Mouse (Mus musculus): ENCODE results near the gene BC035044. TPM values are rescaled to one million over a fixed set of nuclear protein-coding genes. Genes with fewer than 3 reads are reported as not detected.
"Not testable (repeated sequence)": the region's sequence is repeated elsewhere in the genome, so short reads cannot be mapped to it uniquely, and the experiment has no call there.

Gene BC035044
- 0.75 and 0.89 TPM in 2 replicates for polyA plus RNA-seq (2015; fragmentation: Nextera tagmentation; extraction: Ambion mirVana)

DNA sequence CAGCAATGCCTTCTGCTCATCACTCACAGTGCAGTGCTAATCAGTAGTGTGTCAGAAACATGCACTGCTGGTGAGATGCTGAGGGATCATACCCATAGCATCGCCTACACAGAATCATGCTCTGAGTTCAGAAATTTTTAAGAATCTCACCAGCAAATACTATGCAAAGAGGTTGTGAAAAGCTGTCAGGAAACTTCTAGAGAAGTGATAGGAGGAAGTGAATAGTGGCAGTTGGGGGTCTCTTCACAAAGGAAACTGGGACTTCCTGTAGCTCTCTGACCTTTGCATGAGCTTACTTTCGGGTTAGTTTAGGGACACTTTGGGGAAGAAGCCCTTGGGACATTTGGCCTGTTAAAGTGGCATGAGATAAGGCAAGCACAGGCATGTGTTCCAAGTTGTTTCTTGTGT lies at the start of gene BC035044:
TSS of gene BC035044 (minus strand) at position 179 of the 408 bp plus-strand sequence.
- Histone ChIP-seq H3K4me3 (no peak within 1 kb of the TSS), H3K36me3 (no peaks in the 10 kb centered on the region), H3K4me2 (replicated peaks) (no peak within 1 kb of the TSS), H3K4me1 (no peaks in the 10 kb centered on the region), H3K9me3 (no peaks in the 10 kb centered on the region), H3K9ac (no peak within 1 kb of the TSS), H3K27me3 (no peaks in the 10 kb centered on the region), H3K27ac (no peak within 1 kb of the TSS)
- ATAC-seq (ENCODE audit: low FRiP score, low read depth): no peak
- WGBS: 68% methylated on average over 2 of the region's 2 CpGs

DNA sequence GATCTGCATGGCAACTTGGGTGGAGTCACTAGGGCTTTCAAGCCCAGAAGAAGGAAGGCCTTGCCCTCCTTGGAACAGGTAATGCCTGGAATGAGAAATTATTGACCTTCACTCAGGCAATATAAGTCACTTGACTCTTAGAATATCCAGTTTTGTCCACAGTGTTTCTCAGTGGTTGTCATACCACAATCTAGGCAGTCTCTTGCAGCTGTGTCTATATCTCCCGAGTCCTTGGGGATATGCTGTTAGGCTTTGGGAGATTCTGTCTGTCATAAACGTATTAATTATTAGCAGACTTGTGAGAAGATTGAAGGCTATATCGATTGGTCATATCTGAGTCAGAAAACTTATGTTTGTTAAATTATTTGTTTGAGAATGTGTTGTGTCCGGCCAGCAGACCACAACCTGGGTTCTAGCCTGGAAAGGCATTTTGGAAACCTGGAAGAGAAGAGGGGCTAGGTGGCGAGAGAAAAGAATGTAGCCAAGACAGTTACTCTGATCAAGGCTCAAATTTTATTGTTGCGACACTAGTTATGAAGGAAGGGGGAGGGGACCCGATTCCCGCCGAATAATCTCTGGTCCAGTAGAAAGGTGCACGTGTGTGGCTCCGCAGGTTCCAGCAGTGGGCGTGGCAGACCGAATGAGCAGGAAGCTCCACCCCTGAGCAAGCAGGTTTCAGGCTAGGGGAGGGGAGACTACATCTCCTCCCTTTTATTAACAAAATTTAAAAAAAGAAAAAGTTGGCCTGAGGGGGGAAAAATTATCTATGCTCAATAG lies 45.2 kb upstream of the BC035044 start:
- WGBS: 91% methylated on average over 4 of the region's 13 CpGs
- ATAC-seq (ENCODE audit: low FRiP score, low read depth): not testable (repeated sequence)

DNA sequence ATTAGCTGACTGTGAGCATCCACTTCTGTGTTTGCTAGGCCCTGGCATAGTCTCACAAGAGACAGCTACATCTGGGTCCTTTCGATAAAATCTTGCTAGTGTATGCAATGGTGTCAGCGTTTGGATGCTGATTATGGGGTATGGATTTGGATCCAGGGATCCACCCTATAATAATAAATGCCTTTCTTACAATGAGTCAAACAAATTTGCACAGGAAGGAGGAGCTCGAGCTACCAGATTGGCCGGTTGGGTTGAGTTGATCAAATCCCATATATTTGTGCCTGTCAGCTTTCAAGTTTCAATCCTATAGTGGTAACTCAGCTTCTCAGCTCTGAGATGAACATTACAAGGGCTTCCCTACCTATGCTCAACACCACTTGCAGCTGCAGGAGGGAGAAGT lies 43.2 kb upstream of the BC035044 start, which contains the start of gene Clec2g:
TSS of gene Clec2g (plus strand) at position 301 of the 400 bp plus-strand sequence.
- not testable (repeated sequence) for ATAC-seq (ENCODE audit: low FRiP score, low read depth); H3K9me3 ChIP-seq; H3K9ac ChIP-seq; H3K36me3 ChIP-seq; H3K4me1 ChIP-seq; H3K4me2 ChIP-seq (replicated peaks); H3K27me3 ChIP-seq; H3K27ac ChIP-seq; H3K4me3 ChIP-seq
- whole genome bisulfite sequencing: 93% methylated on average over 4 of the region's 4 CpGs

More for the DNA sequence above, 45.2 kb upstream of the BC035044 start:
- H3K4me3 ChIP-seq; H3K4me1 ChIP-seq; H3K27me3 ChIP-seq; H3K4me2 ChIP-seq (replicated peaks); H3K36me3 ChIP-seq; H3K9me3 ChIP-seq; H3K9ac ChIP-seq; H3K27ac ChIP-seq: not testable (repeated sequence)

DNA sequence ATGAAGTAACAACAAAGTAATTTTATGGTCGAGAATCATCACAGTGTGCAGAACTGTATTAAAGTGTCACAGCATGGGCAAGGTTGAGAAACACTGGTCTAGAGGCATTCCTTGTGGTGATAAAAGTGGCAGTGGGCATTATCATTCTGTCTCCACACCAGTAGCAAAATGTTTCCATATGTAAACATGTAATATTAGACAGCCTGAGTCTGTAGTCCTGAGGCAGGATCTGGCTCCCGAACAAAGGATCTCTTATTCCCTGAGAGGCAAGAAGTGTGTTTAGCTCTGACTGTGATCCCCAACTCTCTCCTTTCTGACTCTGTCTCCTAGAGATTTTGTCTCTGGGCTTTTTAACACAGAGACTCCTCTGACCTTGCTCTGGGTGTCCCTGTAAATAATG lies 42.1 kb upstream of the BC035044 start:
- Histone ChIP-seq H3K4me3 (no peak overlapping the region), H3K36me3 (no peaks in the 10 kb centered on the region), H3K4me2 (replicated peaks) (no peak overlapping the region), H3K27ac (no peak overlapping the region), H3K27me3 (no peaks in the 10 kb centered on the region), H3K9ac (no peak overlapping the region), H3K9me3 (no peaks in the 10 kb centered on the region), H3K4me1 (peaks cover 5% of the 10 kb centered on the region)
- WGBS: 65% methylated on average over 2 of the region's 2 CpGs
- ATAC-seq (ENCODE audit: low FRiP score, low read depth): no peak; the same call in 1 of the 2 replicates

DNA sequence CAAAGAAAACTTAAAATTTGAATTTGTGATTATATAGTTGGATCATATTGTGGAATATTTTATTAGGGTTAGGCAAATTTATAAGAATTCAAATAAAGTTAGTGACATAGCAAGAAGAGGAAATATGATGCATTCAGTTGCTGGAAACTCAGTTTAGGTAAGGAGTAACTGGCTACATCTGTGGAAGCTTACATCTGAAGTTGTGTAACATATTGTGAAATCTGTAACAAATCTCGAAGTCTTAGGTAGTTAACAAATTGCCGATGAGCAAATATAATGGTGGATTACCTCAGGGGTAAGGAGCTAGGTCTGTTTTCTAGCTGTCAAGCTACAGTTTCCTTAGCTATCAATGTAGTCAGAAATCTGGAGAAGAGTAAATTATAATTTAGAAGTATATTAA lies 26.4 kb upstream of the BC035044 start:
- Histone ChIP-seq H3K36me3 (no peaks in the 10 kb centered on the region), H3K4me2 (replicated peaks) (no peak overlapping the region), H3K4me1 (no peaks in the 10 kb centered on the region), H3K9me3 (no peaks in the 10 kb centered on the region), H3K9ac (no peak overlapping the region), H3K27ac (no peak overlapping the region), H3K27me3 (no peaks in the 10 kb centered on the region), H3K4me3 (no peak overlapping the region)
- 86% methylated on average over 2 of the region's 2 CpGs for WGBS
- ATAC-seq (ENCODE audit: low FRiP score, low read depth): no peak

DNA sequence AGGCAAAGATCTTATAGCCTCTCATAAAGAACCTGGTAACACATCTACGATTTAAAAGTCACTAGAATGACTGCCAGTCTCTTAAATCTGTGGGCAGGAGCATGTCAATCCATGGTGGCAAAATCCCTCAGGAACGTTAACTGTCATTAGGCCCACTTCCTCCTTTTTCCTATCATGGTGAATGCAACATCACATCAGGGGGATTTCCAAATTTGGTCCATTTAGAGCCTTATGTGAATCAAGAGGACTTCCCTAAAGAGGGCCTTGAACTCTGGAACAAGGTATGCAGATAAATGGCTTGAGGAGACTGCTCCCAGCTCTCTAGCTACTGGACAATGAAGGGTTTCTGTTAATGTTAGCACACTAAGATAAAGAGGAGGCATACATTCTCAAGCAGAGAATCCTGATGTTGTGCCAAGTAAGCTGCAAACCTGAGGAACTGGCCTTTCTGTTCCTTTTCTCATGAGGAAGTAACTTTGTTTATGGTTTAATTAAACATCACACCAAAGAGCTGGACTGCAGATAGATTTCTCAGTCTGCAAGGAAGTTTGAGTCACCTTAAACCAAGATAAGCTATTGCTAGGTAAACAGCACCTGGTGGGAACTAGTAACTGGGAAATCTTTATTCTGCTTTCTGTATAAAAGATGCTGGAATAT lies 22.8 kb upstream of the BC035044 start:
- Histone ChIP-seq H3K27ac (no peak overlapping the region), H3K9me3 (no peaks in the 10 kb centered on the region), H3K4me2 (replicated peaks) (no peak overlapping the region), H3K4me3 (no peak overlapping the region), H3K27me3 (no peaks in the 10 kb centered on the region), H3K4me1 (no peaks in the 10 kb centered on the region), H3K9ac (no peak overlapping the region), H3K36me3 (no peaks in the 10 kb centered on the region)
- WGBS: 82% methylated on average over 2 of the region's 2 CpGs
- no peak for ATAC-seq (ENCODE audit: low FRiP score, low read depth)

DNA sequence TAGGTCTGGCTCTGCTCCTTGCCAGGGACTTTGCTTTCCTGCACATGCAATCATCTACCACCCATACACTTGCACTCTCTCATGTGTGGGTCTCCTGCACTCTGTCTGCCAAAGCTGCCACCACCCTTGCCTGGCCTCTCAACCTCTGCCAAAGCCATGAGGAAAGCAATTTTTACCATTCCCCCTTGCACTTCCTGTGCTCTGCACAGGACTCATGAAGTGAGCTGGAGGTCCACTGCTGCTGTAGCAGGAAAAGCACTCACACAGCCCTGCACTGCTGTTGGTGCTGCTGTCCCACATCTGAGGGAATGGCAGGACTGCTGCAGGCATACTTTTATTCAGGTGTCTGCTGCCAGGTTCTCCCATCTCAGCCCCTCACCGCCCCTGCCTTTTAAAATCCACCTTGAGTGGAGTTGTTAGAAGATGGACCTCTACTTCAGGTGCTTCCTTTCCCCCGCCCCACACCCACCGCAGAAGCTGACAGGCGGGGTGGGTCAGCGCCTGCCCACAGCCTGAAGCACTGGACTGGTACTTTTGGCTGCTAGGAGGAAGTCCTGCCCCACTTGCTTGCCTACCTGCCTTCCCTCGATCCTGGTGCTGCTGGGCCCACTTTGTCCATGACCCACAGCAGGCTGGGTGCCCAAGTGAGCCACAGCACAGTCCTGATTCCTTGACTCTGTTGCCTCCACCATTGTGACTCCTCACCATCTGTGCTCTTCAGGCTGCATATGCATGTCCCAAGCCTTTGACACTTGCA lies 10.0 kb upstream of the BC035044 start:
- not testable (repeated sequence) for H3K27me3 ChIP-seq; H3K27ac ChIP-seq; H3K36me3 ChIP-seq; ATAC-seq (ENCODE audit: low FRiP score, low read depth); H3K9ac ChIP-seq; H3K4me3 ChIP-seq; H3K4me2 ChIP-seq (replicated peaks); H3K4me1 ChIP-seq; H3K9me3 ChIP-seq
- 78% methylated on average over 6 of the region's 6 CpGs for WGBS

DNA sequence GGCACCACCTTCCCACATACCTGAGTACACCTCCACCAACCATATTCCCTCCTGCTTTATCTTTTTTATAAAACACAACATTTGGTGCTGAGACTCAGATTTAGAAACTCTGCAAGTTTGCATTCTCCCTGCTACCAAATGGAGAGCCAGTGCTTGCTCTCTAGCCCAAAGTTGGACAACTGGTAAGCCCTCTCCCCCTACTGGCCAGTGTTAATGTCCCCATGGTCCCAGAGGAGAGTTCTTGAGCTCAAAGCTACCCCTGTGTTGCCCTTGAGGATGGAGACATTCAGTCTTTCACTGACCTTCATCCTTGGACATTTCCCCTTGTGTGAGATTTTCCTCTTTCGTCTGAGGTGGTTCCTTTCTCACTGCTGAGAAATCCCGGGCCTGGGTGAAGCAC lies 9.1 kb upstream of the BC035044 start:
- Histone ChIP-seq H3K9ac (no peak overlapping the region), H3K9me3 (no peaks in the 10 kb centered on the region), H3K36me3 (no peaks in the 10 kb centered on the region), H3K27ac (no peak overlapping the region), H3K27me3 (no peaks in the 10 kb centered on the region), H3K4me2 (replicated peaks) (no peak overlapping the region), H3K4me1 (no peaks in the 10 kb centered on the region), H3K4me3 (no peak overlapping the region)
- ATAC-seq (ENCODE audit: low FRiP score, low read depth): no peak
- WGBS: 74% methylated on average over 2 of the region's 2 CpGs

DNA sequence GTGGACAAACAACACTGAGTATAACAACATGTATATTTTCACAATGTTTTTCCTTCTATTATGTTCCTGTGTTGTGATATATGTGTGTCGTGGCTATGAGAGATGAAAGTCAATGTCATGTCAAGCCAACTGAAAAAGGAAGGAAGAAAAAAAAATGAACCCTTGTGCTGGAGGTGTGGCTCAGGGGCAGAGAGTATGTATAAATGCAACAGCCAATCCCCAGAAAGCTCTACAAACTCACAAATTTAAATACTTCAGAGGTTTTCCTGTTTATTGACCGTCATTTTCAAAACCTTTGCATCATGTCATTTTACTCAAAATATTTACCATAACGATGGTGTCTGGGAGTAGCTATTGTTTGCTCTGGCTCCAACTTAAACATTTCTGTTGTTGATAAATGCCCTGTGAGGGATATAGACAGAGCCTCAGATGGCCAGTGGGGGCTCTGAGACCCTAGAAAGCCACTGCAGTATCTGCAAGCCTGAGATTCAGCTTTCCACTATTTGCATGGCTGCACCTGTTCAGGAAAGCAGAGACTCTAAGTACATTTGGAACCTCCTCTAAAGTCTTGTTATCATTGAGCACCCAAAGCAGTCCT lies 4.6 kb upstream of the BC035044 start:
- Histone ChIP-seq H3K27ac (no peak overlapping the region), H3K4me2 (replicated peaks) (no peak overlapping the region), H3K27me3 (no peaks in the 10 kb centered on the region), H3K9me3 (no peaks in the 10 kb centered on the region), H3K4me1 (no peaks in the 10 kb centered on the region), H3K9ac (no peak overlapping the region), H3K4me3 (no peak overlapping the region), H3K36me3 (no peaks in the 10 kb centered on the region)
- WGBS: 89% methylated on average over 3 of the region's 3 CpGs
- ATAC-seq (ENCODE audit: low FRiP score, low read depth): no peak

DNA sequence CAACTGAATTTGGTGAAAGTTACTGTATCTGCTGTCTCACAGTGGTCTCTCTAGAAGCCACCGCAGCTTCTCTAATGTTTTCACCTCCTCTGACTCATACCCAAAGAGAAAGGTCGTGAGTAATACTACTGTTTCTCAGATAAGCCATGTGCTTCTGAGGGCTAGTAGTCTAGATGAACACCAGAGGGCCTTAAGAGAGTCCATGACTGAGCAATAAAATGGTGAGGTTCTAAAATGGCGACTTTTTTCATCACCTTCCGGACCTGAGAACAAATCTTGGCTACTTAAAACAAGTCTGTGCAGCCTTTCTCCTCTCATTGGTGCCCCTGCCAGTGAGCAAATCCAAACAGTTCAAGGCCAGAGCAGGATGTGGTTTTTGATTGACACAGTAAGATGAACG lies 2.1 kb downstream of the BC035044 start:
- 79% methylated on average over 5 of the region's 5 CpGs for WGBS
- ATAC-seq (ENCODE audit: low FRiP score, low read depth): no peak

DNA sequence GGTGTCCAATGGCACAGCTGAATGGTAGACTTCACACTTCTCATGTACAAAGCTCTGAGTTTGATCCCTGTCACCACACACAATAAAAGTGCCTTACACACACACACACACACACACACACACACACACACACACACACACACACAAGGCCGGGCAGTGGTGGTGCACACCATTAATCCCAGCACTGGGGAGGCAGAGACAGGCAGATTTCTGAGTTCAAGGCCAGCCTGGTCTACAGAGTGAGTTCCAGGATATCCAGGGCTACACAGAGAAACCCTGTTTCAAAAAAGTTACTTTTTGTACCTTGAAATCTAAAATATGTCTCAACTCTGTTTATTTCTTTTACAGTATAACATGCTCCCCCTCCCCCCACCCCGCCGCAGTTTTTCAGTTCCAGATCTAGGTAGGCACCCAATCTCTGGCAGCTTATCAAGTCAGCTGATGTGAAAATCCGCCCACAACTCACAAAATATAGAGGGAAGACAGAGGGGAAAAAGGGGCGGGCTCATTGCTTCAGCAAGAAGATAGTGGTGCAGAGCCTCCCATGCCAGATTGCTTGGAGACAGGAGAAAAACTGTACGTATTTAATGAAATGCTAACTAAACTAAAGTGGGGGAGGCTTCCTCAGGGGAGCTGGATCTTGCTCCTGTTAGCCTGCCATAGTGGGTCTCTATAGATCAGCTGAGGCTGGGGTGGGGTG lies 3.7 kb downstream of the BC035044 start, which contains the start of gene Clec2i:
TSS of gene Clec2i (plus strand) at position 498 of the 700 bp plus-strand sequence.
- not testable (repeated sequence) for ATAC-seq (ENCODE audit: low FRiP score, low read depth); H3K4me3 ChIP-seq; H3K36me3 ChIP-seq; H3K4me2 ChIP-seq (replicated peaks); H3K27me3 ChIP-seq; H3K9ac ChIP-seq; H3K27ac ChIP-seq; H3K4me1 ChIP-seq; H3K9me3 ChIP-seq
- 88% methylated on average over 6 of the region's 6 CpGs for WGBS

More for the DNA sequence above, 2.1 kb downstream of the BC035044 start:
- Histone ChIP-seq H3K4me1 (no peaks in the 10 kb centered on the region), H3K9ac (no peak overlapping the region), H3K27ac (no peak overlapping the region), H3K36me3 (no peaks in the 10 kb centered on the region), H3K27me3 (no peaks in the 10 kb centered on the region), H3K4me3 (no peak overlapping the region), H3K9me3 (no peaks in the 10 kb centered on the region), H3K4me2 (replicated peaks) (no peak overlapping the region)

Data from limb, embryonic 13.5 days (tissue).